Mouse (Mus musculus) intestine, embryonic 14.5 days (tissue): ENCODE measurements at regions not wholly inside any gene's neighbourhood (a gene's known extent, or its start where the extent isn't known, plus 50 kb on each side); places are given as distances from the start of the nearest gene placed in this dataset.

Source experiments
- ATAC-seq: fragments of 200-750 bp; cut with Nextera tagmentation; replicated peaks from 2 replicates; pipeline ENCODE4 v1.8.0; 2017; ENCODE audit warnings: low read depth, moderate number of reproducible peaks, moderate TSS enrichment, moderate library complexity; ENCODE audit not compliant: low FRiP score, low TSS enrichment
- DNase-seq: peaks from one replicate; pipeline ENCODE4 v3.0.0-alpha.2; 2018; ENCODE audit warnings: low spot score
- H3K27ac ChIP-seq: fragments of 300-500 bp; sonication (generic); 2 replicates; pipeline ENCODE4 v1.5.1; 2014; ENCODE audit warnings: low read depth, mild to moderate bottlenecking, control low read depth
- H3K27me3 ChIP-seq: fragments of 300-500 bp; sonication (generic); replicated peaks from 2 replicates; pipeline ENCODE4 v1.6.1; 2014; ENCODE audit warnings: low read length, control low read depth; ENCODE audit not compliant: control insufficient read depth, insufficient read depth
- H3K36me3 ChIP-seq: fragments of 300-500 bp; sonication (generic); 2 replicates; pipeline ENCODE4 v1.6.1; 2014; ENCODE audit warnings: low read length, control low read depth; ENCODE audit not compliant: control insufficient read depth, insufficient read depth
- H3K4me1 ChIP-seq: fragments of 300-500 bp; sonication (generic); replicated peaks from 2 replicates; pipeline ENCODE4 v1.6.1; 2014; ENCODE audit warnings: low read length, control low read depth, mixed read lengths; ENCODE audit not compliant: control insufficient read depth, insufficient read depth
- H3K4me2 ChIP-seq: fragments of 300-500 bp; sonication (generic); 2 replicates; pipeline ENCODE4 v1.6.1; 2014; ENCODE audit warnings: low read length
- H3K4me3 ChIP-seq: fragments of 300-500 bp; sonication (generic); 2 replicates; pipeline ENCODE4 v1.5.1; 2014; ENCODE audit warnings: low read depth, low read length, control low read depth, mixed read lengths
- H3K9ac ChIP-seq: fragments of 300-500 bp; sonication (generic); 2 replicates; pipeline ENCODE4 v1.6.1; 2014; ENCODE audit warnings: mild to moderate bottlenecking, low read length
- H3K9me3 ChIP-seq: fragments of 300-500 bp; sonication (generic); 2 replicates; pipeline ENCODE4 v1.6.1; 2016; ENCODE audit warnings: low read length, control low read depth; ENCODE audit not compliant: control insufficient read depth
- WGBS: fragments of 180-500 bp; shearing (Covaris S2); extraction: QIAGEN DNeasy Blood & Tissue Kit; methylation state at CpG from one replicate; pipeline ENCODE4 v1.1.7; 2014; 5-methylcytosine and 5-hydroxymethylcytosine counted together

DNA sequence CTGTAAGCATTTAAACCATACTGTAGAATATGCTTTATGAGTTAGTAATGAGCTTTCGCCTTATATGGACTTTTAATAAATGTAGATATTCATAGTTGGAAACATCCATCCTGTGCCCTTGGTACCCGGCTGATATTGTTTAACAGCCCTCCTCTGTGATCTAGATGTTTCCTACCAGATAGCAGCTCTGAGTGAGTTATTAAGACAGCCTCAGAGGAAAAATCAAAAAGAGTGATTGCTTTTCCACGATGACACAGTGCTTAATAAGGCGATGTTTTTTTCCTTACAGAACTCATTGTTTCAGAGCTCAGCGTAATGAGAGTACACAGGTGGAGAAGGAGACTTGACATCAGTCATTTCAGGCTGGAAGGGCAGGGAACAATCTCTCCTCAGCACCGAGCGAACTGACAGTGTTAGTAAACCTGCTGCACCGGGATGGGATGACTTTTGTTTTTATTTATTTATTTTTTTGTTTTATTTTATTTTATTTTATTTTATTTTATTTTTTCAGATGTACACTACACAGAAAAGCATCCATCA is 264.4 kb downstream of the Lmbrd1 start:
- Histone ChIP-seq H3K27me3 (no peaks in the 10 kb centered on the region), H3K4me2 (no peak overlapping the region), H3K9ac (no peak overlapping the region), H3K9me3 (no peaks in the 10 kb centered on the region), H3K4me1 (no peaks in the 10 kb centered on the region), H3K4me3 (no peak overlapping the region), H3K36me3 (no peaks in the 10 kb centered on the region), H3K27ac (no peak overlapping the region)
- DNase-seq (no peak), ATAC-seq (no peak)
- 85% methylated on average over 8 of the region's 8 CpGs for WGBS

DNA sequence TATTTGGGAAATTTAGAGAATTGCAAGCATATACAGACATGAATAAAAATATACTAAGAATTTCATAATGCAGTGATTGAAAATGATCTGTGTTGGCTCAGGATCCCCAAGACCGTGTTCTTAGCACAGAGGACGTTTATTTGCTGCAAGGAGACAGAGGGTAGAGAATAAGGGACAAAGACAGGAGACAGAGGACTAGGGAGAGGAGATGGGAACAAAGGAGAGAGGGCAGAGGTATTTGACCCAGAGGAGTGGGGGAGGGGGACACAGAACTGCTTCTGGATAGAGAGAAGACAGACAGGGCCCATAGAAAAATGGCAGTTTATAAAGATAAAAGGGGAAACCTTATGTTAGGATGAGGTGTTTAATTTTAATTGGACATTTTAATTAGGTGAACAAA is 265.0 kb downstream of the Lmbrd1 start:
- Histone ChIP-seq H3K36me3 (no peaks in the 10 kb centered on the region), H3K4me3 (no peak overlapping the region), H3K4me1 (no peaks in the 10 kb centered on the region), H3K27ac (no peak overlapping the region), H3K9ac (no peak overlapping the region), H3K27me3 (no peaks in the 10 kb centered on the region), H3K4me2 (no peak overlapping the region), H3K9me3 (no peaks in the 10 kb centered on the region)
- 63% methylated on average over 2 of the region's 2 CpGs for WGBS
- no peak for ATAC-seq
- DNase-seq: no peak

DNA sequence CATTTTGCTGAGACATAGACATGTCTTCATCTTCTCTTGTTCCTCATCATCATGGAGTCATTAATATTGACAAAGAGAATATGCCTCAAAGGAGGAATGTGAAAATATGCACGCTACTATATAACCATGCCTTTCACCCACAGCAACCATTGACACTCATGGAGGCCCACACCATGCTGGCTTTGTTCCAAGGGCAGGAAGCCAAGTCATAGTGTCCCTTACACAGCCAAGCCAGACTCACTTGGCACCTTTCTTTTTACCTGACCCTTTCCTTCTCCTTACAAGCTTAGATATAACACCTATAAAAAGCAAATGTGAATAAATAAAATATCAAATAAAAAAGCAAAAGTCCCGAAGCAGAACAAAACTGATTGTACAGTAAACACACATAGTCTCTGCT is 294.3 kb downstream of the Lmbrd1 start:
- Histone ChIP-seq H3K4me2 (no peak overlapping the region), H3K4me1 (no peaks in the 10 kb centered on the region), H3K36me3 (no peaks in the 10 kb centered on the region), H3K9ac (no peak overlapping the region), H3K27me3 (no peaks in the 10 kb centered on the region), H3K4me3 (no peak overlapping the region), H3K27ac (no peak overlapping the region), H3K9me3 (no peaks in the 10 kb centered on the region)
- ATAC-seq: no peak
- no peak for DNase-seq
- WGBS: 87% methylated on average over 2 of the region's 2 CpGs

- no peak overlapping the region for H3K27ac ChIP-seq
- WGBS: 44% methylated on average over 8 of the region's 8 CpGs
- no peak overlapping the region for H3K4me3 ChIP-seq
- no peaks in the 10 kb centered on the region for H3K36me3 ChIP-seq
- no peaks in the 10 kb centered on the region for H3K4me1 ChIP-seq
- no peaks in the 10 kb centered on the region for H3K9me3 ChIP-seq
- ATAC-seq: no peak
- H3K27me3 ChIP-seq: no peaks in the 10 kb centered on the region
- H3K4me2 ChIP-seq: no peak overlapping the region
- H3K9ac ChIP-seq: no peak overlapping the region
- no peak for DNase-seq
Measured at GRCm38 (mm10) chr1:25008456-25009169, 330.2 kb downstream of the Lmbrd1 start.

DNA sequence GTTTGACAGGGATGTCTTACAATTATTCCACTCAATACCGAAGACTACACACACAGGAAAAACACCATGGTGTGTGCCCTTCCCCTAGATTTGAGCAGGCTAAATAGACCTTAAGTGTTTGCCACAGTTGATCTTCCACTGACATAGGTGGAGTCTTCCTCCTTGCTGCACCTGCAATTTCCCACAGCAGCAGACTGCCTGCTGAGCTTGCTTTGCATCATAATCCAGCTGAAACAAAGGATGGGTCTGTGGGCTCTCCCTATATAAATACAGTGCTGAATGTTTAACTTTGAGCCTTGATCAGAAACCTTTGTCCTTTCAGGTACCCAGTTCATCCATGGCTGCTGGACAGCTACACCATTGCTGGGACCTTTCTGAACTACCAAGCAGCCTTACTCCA is 334.3 kb downstream of the Lmbrd1 start:
- no peak for DNase-seq
- Histone ChIP-seq H3K36me3 (no peaks in the 10 kb centered on the region), H3K9ac (no peak overlapping the region), H3K27me3 (no peaks in the 10 kb centered on the region), H3K4me1 (no peaks in the 10 kb centered on the region), H3K27ac (no peak overlapping the region), H3K4me3 (no peak overlapping the region), H3K4me2 (no peak overlapping the region), H3K9me3 (no peaks in the 10 kb centered on the region)
- 87% methylated on average over 1 of the region's 1 CpGs for WGBS
- no peak for ATAC-seq
